Mouse (Mus musculus): ENCODE data around the gene Stk24.

Stk24 gene

DNA sequence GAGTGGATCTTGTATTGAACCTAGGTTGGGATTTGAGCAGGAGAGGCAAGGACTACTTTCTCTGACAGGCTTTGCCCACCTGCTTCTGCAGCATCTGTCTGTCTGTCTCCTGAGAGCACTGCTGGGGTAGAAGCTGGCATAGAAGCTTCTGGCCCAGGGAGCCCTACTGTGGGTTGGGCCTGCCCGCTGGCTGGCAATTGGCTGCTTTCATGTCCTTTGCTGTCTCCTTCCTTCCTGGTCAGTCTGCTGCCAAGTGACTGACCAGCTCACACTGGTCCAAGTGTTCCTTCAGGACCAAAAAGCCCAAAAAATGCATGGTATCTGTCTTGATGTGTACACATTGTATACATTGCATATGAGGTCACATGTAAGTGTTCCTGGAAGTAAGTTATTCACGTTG is 115.9 kb downstream of the Stk24 start:
- no peak for DNase-seq (ENCODE audit: low read depth, low spot score)

DNA sequence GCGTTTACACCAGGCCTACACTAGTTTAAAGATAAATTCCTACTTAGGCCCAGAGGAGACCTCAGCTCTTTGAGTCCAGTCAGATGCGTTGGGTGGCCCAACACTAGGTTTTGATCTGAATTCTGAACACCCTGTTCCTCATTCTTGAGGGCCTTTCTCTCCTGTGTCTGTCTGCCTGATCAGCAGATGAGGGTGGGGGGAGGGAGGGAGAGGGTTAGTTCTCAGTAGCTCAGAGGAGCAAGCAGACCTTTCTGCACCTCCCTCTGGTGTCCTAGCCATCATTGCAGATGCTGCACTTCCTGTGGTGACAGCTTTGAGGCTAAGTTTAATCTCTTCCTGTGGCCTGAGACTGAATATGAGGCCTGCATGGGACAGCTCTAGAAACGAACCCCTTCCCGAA is 117.2 kb downstream of the Stk24 start:
- DNase-seq (ENCODE audit: low read depth, low spot score) = no peak

DNA sequence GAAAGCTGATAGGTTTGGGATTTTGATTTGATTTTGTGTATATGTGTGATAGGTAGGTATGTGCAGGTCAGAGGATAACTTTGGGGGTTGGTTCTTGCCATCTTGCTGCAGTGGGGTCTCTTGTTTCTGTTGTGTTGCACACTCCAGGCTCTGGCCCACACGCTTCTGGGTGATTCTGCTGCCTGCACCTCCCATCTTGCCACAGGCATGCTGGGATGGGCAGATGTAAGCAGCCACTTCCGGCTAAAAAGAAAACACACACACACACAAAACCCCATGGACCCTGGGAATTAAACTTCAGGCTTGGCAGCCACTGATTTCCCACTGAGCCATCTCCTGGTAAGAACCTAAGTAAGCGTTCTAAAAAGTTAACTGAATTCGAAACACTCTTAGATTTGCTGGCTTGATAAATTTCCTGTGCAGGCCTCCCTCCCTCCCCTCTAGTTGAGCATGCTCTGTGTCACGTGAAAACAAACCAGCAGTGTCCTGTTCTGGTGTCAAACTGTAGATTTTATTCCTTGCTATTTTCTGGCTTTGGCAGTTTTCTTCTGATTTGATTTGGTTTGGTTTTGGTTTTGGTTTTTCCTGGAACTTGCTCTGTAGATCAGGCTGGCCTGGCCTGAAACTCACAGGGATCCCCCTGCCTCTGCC is 118.5 kb downstream of the Stk24 start:
- DNase-seq (ENCODE audit: low read depth, low spot score) = no peak

DNA sequence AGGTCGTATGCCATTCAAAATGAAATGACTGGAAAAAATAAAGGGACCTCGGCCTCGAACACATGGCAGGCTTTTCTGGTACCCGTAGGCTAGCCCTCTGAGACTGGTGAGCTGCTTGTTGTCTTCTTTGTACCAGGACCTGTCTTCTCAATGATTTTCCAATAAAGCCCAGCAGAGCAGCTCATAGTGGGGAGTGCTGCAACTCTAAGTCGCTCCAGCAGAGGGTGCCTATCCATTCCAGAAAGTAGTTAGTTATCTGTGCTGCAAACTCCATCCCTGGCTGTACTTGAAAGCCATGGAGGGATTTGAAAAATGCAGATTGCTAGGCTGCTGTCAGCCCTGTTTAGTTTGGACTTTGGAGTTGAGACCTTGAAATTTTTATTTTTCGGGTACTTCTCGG is 120.0 kb downstream of the Stk24 start:
- DNase-seq (ENCODE audit: low read depth, low spot score) = peak; percentile 74

DNA sequence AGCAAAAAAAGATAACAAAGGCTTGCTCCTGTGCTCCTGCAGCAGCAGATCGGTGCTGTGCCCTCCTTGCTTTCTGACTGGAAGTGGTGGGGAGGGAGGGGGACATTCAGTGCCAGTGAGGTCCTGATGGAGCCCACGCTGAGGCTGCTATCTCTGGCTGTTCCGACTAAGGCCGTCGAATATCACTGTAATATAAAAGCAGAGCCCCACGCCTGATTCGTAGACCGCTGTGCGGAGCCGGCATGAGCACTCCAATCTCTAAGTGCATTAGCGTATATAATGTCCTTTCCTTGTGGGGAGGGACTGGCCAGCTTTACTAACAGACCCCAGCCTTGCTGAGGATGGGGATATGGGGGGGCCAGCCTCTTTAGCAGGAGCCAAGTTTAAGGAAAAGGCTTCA is 120.5 kb downstream of the Stk24 start:
- no peak for DNase-seq (ENCODE audit: low read depth, low spot score)

DNA sequence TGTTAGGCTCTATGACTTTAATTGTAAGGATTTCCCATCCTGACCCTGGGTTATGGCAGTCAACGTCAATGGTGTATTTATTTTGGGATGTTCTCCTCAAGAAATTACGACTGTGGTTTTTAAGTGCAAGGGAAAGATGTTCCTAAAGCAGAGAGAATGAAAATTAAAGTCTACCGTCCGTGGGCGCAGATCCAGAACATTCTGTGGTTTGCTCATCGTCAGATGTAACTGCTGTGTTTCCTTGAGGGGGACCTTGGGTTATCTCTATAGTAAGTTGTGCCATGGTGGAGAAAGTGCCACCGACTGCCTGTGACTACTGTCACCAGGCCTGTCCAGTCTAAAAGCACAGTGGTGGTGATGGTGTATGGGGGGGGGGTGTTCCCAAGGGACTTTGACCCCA is 122.9 kb downstream of the Stk24 start:
- no peak for DNase-seq (ENCODE audit: low read depth, low spot score)

DNA sequence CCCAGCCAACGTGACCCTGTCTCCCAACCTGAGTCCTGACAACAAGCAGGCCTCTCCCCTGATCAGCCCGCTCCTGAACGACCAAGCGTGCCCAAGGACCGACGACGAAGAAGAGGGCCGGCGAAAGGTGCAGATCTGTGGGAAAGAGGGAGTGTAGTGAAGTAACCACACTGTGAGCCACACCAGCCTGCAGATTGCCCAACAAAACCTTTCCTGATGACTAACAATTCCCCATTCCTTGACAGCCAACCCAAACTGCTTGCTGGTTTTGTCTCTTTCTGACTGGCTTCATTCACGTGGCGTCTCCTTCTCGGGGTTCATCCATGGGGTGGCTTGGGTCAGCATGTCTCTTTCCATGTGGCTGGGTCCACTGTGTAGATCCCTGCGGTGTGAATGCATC is 124.3 kb downstream of the Stk24 start:
- no peak for DNase-seq (ENCODE audit: low read depth, low spot score)

DNA sequence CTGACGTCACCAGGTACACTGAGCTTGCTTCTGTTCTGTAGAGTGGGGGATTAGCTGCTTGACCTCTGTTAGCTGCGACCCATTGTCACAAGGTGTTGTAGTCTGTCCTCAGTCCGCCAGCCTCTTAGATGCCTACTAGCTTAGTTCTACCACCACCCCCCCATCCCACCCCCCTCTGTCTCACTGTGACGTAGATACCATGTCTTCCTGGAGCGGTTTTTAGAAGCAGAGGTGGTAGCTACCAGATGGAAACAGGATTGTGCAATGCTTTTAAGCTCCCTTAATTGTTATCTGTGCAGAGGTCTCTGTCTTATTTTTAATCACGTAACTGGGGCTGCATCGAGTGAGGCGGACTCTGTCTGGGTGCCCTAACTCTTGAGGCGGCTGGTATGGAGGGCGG is 124.9 kb downstream of the Stk24 start:
- DNase-seq (ENCODE audit: low read depth, low spot score) = no peak

DNA sequence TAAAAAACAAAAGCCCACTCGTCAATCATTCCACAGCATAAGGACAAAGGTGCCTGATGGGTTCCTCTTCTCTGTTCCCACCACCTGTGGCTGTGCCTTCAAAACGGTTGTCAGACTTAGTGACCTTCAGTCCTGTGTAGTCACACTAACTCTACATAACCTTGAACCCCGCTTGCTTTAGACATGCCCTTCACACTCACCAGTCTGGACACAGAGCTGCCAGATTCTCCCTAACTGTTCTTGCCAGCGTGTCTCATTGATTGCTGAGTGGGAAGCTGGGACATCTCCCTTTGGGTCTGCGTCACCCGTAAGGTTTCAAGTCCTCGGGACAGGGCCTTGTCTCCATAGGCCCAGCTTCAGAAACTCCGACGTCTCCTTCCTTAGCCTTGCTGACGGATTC is 127.3 kb downstream of the Stk24 start:
- no peak for DNase-seq (ENCODE audit: low read depth, low spot score)

DNA sequence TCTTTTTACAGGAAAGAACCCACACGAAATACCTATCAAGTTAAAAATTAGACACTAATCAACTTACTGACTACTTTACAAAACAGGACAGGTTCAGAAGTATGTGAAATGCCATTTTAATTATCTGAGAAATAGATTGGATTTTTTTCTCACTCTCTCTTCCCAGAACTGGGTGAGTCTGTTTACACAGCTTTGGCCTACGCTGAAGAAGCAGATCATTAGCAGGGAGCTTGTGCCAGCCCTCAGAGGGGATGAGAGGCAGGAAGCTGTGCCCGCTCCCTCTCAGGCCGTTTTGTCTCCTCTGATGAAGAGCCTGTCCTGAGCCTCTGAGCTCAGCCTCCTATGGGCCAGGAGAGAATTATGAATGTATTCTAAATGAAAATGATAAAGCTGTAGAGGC is 128.1 kb downstream of the Stk24 start:
- no peak for DNase-seq (ENCODE audit: low read depth, low spot score)

DNA sequence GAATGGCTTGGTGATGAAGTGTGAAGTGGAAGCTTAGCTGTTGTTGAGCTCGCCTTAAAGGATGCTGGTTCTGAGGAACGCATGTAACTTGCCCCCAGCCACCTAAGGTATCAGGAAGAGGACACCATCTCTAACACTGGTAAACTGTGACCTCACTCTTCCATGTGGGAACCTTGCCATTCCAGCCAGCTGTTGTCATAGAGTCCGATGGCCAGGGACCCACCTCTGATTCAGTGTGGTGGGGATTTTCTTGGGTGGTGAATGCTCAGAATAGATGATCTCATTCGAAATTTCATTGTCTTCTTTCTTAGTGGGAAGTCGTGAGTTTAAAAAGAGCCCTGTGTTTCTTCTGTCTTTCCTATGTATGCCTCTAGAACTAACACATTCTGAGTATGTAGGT is 128.7 kb downstream of the Stk24 start:
- DNase-seq (ENCODE audit: low read depth, low spot score) = no peak

DNA sequence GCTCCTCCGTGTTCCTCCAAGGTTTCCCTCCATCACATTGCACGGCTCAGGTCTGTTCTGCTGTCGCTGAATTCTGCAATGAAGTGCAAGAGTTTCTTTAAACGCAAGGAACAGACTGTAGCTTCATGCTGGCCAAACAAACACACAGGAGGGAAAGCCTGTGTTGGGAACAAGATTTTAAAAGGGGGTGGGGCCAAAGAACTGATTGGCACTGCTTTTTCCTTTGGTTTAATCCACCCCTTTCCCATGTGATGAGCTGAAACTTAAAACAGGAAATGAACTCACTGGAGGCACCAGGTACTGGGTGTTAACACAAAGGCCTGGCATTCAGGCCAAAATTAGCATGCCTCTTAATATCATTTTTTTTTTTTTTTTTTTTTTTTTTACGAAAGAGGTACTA is 131.5 kb downstream of the Stk24 start:
- peak; percentile 65 for DNase-seq (ENCODE audit: low read depth, low spot score)

DNA sequence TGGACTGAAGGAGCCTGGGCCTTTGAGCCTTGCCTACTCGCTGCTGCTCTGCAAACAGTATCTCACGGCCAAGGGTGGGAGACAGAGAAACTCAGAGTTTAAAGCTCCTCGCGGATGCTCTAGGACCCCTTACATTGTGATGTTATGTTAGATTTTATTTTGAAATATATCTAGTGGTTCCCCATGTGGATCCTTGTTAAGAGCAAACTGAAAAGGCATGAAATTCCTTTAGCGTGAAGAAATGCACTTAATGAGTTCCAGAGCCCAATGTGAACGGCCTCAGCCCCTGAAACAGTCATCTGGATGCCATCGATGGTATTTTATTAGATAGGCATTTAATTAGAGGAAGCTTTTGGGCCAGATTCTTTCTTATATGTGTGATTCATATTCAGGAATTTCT is 132.5 kb downstream of the Stk24 start:
- DNase-seq (ENCODE audit: low read depth, low spot score) = peak; percentile 84

DNA sequence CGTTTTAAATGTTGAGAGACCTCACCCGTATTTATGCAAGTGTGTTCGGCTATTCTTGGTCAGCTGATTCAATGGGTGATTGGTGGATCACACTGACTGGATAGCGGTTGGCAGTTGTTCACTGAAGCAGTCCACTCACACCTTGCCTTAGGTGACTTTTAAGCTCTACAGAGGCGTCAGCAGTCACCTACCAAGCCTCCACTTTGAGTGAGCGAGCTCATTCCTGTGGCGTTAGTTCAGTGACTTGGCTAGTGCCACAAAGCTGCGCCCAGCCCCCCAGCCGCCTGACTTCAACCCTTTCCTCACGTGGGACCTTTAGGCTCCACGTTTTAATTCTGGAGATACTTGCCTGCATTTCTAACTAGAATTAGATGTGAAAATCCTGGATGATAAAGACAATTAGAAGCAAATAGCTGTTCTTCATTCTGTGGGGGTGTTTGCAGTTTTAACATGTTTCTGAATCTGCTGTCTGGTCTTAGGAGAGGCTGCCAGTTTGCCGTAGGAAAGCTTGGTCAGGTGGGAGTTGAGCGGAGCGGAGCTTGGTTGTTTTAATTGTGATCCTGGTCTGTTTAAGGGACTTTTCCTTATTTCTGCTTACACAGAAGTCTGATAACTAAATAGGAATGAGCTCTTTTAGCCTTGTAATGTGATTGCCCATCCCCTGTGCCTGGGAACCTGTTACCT is 133.6 kb downstream of the Stk24 start:
- peak; percentile 8 for DNase-seq (ENCODE audit: low read depth, low spot score)

DNA sequence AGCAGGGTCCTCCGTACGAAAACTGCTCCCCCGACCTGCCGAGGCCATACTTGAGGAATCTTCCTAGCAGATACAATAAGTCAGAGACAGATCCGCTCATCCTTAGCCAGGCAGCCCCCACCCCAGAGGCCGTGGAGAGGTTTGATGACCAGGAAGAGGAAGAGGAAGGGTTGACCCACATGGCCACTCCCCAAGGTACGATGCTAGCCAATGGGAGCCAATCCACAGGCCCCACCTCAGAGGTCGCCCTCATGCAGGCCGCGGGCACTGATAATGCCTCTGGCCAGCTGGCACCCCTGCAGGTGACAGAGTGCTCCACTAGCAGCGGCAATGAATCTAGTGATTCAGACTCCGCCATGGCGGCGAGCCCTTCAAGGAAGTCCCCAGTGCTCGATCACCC is 135.7 kb downstream of the Stk24 start:
- DNase-seq (ENCODE audit: low read depth, low spot score) = no peak

DNA sequence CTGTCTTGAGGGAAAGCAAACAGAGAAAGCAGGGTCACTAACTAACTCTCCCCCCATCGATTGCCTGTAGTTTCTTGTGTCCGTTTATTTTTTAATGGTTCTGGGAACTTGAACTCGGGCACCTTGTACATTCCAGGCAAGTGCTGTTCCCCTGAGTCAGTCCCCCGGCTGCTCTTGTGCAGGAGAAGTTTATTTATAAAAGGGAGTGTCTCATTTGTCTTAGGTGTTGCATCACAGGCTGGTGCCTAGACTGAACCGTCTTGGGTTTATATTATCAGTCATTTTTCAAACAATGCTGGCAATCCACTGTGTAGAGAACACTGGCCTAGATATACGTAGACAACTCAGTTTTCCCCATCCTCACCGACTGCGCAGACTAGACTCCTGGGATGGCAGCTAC is 140.4 kb downstream of the Stk24 start:
- DNase-seq (ENCODE audit: low read depth, low spot score) = peak; percentile 93

DNA sequence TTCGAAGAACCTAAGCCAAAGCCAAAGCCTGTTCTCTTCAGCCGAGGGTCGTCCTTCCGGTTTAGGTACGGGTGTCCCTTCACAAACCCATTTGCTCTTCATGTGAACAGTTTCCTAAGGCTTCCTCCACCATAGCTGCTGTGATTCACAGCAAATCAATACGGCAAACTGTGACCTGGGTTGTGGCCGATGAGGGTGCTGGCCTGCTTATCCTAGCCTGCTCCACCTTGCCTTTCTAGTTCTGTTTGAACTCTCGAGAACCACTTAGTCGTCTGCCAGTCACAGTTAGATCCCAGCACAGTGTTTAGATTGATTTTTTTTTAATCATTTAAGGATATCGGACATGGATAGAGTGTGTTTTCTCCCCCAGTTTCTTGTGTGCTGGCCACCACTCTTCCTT is 141.1 kb downstream of the Stk24 start:
- DNase-seq (ENCODE audit: low read depth, low spot score) = no peak

DNA sequence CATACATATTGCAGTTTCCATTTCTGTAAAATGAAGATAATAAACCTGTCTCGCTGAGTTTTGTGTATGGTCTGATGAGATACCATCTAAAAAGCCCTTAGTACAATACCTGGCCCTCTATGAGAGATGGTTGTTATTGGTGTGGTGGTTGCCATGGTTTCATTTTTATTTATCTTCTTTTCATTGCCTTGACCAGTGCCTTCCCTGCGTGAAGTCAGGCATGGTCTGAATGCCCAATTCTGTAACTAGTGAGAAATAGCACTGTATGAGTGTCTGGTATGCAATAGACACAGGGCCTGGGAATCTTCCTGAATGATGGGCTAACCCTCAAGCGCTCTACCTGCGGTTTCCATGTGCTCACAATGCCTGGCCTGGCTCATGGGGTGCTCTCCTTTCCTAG is 143.1 kb downstream of the Stk24 start:
- no peak for DNase-seq (ENCODE audit: low read depth, low spot score)

Measured in 3T3-L1 (cell line).